Mouse (Mus musculus): Measurements from ENCODE around the gene Casz1.

DNA sequence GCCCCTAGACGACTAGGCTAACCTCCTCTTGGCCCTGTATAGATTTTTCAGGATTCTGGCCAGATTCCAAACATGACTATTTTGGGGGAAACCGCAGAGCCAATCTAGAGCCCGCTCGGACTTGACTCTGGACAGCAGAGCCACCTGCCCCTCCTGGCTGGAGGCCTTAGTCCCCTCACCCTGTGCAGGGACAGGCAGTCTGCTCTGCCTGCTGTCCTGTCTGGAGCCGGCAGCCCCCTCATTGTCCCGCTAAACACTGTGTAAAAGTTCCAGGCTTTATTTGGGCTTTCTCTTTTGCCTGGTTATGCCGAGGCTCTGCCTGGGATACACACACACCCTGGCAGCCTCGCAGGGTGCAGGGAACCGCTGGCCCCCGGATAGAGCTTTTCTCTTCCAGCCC is 81.2 kb downstream of the Casz1 start:
- TF ChIP-seq TAL1 (IDR thresholded peaks at IDR 0.05; ENCODE audit: low read length) (no peak), GATA1 (IDR thresholded peaks at IDR 0.05; ENCODE audit: low read length) (no peak)
